Mouse (Mus musculus): ENCODE results near the gene Ptpre. TPM values are rescaled to one million over a fixed set of nuclear protein-coding genes. Genes with fewer than 3 reads are reported as not detected.
"Not testable (repeated sequence)": the region's sequence is repeated elsewhere in the genome, so short reads cannot be mapped to it uniquely, and the experiment has no call there.

Ptpre gene
- polyA plus RNA-seq, 3 experiments from 2014 or later = 29.3 to 32.2 (median 30.3) TPM

DNA sequence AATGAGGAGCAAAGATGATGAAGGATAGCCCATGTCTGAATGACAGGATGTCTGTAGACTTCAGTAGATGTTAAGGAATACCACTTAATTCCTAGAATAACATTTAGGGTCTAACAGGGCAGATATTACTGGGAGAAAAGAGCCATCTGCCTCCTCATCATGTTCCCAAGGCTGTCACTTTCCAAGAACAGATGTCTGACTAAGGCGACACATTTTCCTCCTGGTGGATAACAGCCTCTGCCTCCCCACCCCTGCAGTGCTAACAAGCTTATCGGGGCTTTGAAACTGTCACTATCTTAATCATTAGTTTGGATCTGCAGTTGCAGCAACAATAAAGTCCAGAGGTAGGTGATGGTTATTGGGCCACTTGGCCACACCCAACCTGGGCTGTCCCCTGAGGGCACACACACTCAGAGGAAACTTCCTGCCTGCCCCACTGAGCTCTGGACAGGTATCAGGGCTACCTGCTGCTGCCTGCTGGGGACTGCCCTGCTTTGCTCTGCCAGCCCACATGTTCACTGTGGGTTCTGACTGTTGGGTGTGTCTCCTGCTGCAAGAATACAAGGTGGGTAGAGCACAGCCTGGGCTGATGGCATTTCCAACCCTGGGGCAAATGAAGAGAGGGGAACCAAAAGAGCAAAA is 2.6 kb upstream of the Ptpre start:
- ATAC-seq = no peak

DNA sequence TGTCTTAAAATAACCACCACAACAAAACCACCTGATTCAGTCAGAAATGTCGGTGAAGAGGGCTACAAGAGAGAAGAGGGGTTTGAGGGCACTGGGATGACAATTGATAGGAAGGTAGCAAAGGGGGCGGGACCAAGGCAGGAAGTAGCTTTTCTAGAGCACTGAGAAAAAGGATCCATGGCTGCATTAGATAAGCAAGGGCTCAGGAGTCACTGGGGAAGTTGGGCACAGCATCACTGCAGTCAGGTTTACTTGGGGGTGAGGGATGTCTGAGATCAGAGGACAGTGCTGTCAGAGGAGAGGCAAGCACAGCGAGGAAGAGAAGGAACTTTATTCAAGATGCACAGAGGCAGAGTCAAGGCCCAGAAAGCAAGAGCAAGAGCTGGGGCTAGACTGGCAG is 1.4 kb upstream of the Ptpre start:
- no peak for ATAC-seq

- ATAC-seq = no peak
Observed at GRCm38 (mm10) chr7:135537948-135538741, 864 bp downstream of the Ptpre start.

DNA sequence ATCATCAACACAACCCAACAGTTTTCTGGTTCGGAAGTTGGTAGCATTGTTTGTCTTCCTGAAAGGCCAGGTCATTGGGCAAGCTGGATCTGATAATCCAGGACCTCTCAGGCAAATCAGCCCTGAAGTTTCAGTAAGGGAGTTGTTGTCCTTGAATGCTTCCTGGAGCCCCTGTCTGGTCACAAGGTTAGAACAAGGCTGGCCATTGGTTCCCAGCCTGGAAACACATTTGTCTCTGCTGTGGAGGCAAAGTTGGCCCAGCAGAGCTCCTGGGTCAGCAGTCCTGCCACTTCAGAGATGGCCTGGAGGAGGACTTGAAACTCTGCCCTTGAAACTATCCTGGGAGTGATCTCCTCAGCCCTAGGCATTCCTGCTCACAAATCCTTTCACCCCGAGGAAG is 2.1 kb downstream of the Ptpre start:
- ATAC-seq = no peak

GRCm38 (mm10) chr7:135542235-135542634 is 5.0 kb downstream of the Ptpre start:
- ATAC-seq = peak; percentile 92

- no peak for ATAC-seq
Observed at GRCm38 (mm10) chr7:135543033-135543432, 5.8 kb downstream of the Ptpre start.

- no peak for ATAC-seq
Observed at GRCm38 (mm10) chr7:135544321-135544720, 7.0 kb downstream of the Ptpre start.

GRCm38 (mm10) chr7:135545957-135546356 is 8.7 kb downstream of the Ptpre start:
- ATAC-seq = no peak

GRCm38 (mm10) chr7:135546530-135546929 is 9.2 kb downstream of the Ptpre start:
- no peak for ATAC-seq

- ATAC-seq = no peak
Observed at GRCm38 (mm10) chr7:135548434-135548833, 11.2 kb downstream of the Ptpre start.

DNA sequence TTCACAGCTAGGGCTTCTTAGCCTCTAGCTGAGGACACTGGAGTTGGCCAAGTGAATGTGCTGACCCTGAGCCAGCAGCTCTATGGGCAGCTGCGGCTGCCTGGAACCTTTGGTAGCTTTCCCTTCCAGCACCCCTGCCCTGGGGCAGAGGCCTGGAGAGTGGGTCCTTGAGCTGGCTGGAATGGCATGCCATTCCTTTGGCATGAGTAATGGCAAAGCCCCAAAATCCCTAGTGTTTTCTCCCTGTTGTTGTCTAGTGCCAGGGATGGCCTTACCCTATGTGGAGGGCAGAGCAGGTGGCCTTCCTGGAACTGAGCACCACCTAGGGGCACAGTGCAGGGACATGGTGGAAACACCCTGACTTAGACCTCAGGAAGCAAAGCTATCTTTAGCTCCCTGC is 14.3 kb downstream of the Ptpre start:
- ATAC-seq = no peak

GRCm38 (mm10) chr7:135553550-135553949 is 16.3 kb downstream of the Ptpre start:
- ATAC-seq = no peak

GRCm38 (mm10) chr7:135556663-135557402 is 19.6 kb downstream of the Ptpre start:
- no peak for ATAC-seq

- no peak for ATAC-seq
Observed at GRCm38 (mm10) chr7:135560280-135560679, 23.0 kb downstream of the Ptpre start.

DNA sequence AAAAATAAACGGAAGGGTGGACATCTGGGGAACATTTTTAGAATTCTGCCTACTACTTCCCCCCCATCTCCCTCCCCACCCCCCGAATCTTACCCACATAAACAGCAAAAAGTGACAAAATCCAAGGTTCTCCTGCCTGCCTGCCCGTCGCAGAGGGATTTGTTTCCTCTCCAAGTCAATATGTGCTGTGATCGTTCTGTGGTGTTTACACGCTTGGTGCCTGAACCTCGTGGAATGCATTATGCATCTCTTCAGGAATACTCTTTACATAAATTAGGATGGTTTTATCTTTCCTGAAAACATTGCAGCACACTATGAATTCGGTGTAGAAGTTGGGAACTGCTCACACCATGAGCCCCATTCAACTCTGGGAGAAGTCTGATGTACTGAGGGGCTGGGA is 26.7 kb downstream of the Ptpre start:
- ATAC-seq = no peak

DNA sequence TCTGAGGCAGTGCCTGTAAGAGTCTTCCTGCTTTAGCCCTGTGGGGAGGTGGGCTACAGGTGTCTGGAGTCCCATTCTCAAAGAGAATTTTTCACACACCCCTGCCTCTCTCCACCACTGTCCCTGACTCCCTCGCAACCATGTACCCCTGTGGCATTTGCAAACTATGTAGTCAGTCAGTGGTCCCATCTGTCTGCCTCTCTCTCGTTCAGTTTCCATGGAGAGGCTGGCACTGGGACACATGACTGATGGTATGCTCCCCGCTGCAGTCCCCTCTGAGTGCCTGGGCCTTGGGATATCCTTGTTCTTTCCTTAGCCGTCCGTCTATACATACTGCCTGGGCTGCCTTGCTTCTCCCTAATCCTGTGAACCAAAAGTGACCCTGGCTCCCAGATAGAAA is 28.7 kb downstream of the Ptpre start:
- ATAC-seq = no peak

GRCm38 (mm10) chr7:135567582-135567981 is 30.3 kb downstream of the Ptpre start:
- no peak for ATAC-seq

GRCm38 (mm10) chr7:135568550-135568949 is 31.3 kb downstream of the Ptpre start:
- no peak for ATAC-seq

DNA sequence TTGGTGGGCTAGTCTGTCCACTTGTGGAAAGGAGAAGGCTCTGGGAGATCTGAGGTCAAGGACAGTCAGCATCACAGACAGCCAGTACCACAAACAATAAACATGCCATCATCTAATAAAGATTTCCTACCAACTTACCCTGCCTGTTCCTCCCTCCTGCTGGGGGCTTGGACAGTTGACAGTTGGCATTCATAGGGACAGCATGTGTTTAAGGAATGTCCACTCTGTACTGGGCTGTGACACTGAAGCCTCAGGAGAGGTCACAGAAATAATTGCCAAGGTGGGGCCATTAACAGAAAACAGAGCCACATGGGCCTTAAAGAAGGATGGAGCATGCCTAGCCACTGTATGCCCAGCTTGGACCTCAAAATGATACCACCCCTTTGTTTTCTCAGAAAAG is 34.1 kb downstream of the Ptpre start:
- no peak for ATAC-seq

DNA sequence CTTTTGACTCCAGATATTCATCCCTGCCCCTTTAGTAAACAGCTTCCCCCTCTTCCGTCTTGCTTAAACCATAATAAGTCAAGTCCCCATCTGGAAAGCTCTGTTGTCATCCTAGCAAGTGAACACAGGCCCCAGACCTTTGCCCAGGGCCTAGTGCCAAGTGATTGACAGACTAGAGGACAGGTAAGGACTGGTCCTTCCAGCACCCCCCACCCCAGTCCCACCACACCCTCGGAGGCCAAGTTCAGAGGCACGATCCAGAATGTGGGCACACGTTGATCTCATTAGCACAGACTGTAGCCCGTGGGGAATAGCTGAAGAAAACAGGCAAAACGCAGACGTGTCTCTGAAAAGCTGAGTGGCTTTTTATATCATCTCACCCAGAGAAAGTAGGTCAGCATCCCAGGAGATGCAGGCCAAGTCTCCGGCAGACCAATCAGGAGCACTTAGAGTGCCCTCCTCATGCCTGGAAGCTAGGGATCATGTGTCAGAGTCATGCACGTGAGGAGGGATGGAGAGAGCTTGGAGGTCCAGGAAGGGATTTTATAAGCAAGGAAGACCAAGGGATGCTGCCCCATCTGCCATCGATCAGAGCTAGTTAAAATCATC is 34.8 kb downstream of the Ptpre start:
- ATAC-seq = no peak

DNA sequence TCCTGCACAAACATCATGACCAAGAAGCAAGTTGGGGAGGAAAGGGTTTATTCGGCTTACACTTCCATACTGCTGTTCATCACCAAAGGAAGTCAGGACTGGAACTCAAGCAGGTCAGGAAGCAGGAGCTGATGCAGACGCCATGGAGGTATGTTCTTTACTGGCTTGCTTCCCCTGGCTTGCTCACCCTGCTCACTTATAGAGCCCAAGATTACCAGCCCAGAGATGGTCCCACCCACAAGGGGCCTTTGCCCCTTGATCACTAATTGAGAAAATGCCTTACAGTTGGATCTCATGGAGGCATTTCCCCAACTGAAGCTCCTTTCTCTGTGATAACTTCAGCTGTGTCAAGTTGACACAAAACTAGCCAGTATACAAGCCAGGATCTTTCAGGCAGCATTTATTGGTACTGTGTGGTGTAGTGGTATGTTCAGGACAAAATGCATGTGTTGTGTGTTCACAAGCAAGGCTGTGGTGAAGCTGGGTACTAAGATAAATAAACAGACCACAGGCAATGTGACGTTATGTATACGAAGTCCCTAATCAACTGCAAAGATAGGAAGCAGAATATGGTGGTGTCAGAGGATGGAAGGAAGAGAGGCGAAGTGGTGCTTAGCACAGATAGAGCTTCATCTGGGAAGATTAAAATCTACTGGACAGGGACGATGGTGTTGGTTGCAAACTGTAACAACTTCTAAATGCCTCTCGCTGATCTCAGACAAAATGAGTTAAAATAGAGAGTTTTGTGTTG is 38.2 kb downstream of the Ptpre start:
- not testable (repeated sequence) for ATAC-seq

DNA sequence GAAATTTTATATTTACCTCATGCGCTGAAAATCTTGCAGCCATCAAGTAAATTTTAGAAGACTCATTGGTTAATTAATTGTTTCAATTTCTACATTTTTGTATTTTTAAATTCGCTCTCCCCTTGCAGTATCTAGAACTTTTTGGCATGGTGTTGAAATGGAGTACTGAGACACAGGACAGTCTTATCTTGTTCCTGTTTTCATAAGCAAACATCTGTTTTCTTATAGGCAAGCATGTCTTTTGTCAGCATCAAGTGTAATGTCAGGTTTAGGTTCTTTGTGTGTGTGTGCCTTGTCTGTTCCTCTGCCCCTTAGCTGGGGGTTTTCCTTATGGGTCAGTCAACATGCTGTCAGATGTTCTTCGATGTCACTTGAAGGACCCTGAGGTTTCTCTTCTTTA is 39.0 kb downstream of the Ptpre start:
- ATAC-seq = no peak

Measured in inflammation-experienced regulatory T-cells, adult 6 months (primary cell).